Mouse (Mus musculus) testis, postnatal 14 days (tissue): ENCODE measurements around the gene Pld5.

Experiments used
- DNase-seq: peaks from one replicate; pipeline ENCODE4 v3.0.0; 2021; ENCODE audit warnings: low spot score

The Pld5 gene

GRCm38 (mm10) chr1:176274667-176275610 is at the start of gene Pld5:
Pld5 (minus strand) TSS chr1:176275312.
- DNase-seq = peak; percentile 18

DNA sequence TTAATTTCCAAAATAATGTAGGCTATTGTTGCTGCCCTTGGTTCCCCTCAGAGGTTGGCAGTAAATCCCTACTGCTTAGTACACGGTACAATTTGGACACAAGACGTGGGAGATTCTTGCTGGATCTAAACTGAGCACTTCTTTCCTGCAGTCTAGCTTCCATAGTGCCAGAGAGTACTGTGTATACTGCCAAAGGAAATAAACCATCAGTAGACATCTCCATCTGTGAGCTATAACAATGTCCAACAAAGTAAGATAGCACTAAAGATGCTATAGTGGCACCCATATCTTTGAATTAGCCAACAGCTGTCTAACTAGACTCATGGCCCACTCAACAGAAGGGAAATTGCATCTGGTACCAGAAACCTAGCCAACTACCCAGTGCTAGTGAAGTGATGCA is 40.0 kb upstream of the Pld5 start:
- DNase-seq = no peak

- DNase-seq = no peak
These were observed 35.1 kb upstream of the Pld5 start for GRCm38 (mm10) chr1:176310174-176310573.

DNA sequence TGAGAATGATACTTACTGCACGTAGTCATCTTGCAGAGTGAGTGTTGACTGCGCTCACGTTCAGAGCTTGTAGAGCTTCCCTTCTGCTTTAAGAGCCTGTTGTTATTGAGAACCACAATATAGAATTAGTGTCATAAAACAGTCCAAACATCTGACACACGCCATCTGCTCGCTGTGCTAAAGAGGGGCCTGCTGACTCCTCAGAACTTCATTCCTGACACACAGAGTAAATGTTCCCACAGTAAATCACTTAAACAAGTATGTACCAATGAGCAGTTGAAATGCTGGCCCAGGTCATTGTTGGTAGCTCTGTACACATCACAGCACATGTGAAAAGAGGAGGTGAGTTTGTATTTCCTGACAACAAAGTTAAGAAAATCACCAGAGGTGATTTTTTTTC is 14.3 kb upstream of the Pld5 start:
- DNase-seq = no peak

DNA sequence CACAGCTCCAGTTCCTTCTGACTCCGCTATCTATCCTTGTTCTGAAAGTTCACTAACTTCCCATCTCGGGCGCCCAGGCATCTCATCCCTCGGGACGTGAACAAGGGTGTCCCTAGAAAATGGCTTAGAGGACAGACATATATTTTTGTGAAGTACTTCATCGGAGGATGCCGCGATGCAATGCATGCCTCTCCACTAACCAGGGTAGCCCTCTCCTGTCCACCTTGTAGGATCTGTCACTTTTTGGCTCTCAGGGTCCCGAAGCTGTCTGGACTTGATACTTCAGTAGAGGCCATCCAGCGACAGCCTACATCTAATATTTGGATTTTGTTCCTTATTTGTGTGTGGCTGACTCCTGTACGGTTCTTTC is 484 bp upstream of the Pld5 start:
- DNase-seq = no peak

- DNase-seq = no peak
These were observed 26.4 kb downstream of the Pld5 start for GRCm38 (mm10) chr1:176248717-176249030.

- DNase-seq = no peak
These were observed 27.0 kb downstream of the Pld5 start for GRCm38 (mm10) chr1:176247885-176248716.

- no peak for DNase-seq
These were observed 35.9 kb downstream of the Pld5 start for GRCm38 (mm10) chr1:176239199-176239598.

GRCm38 (mm10) chr1:176223794-176224193 is 51.3 kb downstream of the Pld5 start:
- no peak for DNase-seq

- peak; percentile 59 for DNase-seq
These were observed 51.9 kb downstream of the Pld5 start for GRCm38 (mm10) chr1:176223196-176223595.

GRCm38 (mm10) chr1:176218217-176218616 is 56.9 kb downstream of the Pld5 start:
- no peak for DNase-seq

- DNase-seq = no peak
These were observed 61.4 kb downstream of the Pld5 start for GRCm38 (mm10) chr1:176213645-176214221.

DNA sequence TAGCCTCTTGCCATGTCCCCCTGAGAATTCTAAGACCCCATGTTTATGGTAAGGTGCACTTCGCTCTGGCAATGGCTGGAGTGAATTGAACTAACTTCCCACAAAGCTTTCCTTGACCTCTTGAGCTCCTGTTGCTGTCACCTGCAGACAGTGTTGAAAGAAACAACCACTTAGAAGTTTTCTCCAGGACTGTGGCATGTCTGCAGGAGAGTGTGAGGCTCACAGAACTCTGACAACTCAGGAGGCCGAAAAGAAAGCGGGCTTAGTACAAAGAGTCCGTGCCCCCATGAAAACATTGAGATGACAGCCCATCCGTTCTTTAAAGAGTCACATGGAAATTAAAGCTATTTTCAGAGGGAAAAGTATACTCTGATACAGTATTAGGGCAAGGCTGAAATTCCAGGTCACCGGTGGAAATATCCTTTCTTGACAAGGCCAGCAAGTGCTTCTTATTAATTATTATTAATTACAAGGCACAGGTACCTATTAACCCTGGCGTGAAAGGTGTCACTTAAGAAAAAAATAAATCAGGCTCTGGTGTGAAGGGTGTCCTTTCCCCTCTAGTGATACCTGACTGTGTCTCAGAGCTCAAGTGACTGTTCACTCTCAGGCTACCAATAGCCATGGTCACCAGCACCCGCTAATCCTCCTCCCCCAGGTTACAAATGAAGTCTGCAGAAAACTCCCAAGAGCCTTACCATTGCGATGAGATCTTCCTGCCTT is 62.0 kb downstream of the Pld5 start:
- no peak for DNase-seq

GRCm38 (mm10) chr1:176210803-176211202 is 64.3 kb downstream of the Pld5 start:
- DNase-seq = no peak

DNA sequence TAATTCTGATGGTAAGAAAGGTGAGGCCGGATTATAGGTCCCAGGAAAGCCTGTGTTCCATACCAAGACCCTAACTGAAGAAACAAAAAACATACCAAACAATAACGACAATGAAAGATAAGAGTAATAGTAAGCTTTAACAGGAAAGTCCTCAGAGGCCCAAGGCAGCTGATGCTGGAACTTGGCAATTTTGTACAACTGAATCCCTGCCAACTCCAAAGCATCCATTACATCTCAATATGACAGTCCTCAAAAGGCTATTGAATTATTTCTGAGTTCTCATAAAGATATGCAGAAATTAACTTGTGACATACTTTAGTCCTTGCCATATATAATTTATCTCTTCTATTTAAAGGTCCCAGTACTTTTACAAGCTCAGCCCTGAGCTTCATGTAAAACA is 67.1 kb downstream of the Pld5 start:
- DNase-seq = no peak

DNA sequence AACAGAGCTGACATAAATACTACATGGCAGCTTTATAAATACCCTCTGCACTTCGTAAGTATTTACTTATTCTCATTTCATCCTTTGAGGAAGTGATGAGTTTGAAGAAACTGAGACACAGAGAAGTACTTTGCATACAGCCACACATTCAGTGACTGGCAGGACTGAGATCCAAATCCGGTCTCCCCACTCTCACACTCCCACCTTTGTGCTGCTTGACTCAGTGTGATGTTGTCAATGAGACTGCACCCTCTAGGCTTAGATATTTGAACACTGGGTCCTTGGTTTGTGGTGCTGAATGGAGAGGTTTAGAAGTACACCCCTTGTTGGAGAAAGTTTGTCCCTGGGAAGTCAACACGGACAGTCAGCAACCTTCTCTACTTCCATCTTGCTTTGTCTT is 72.8 kb downstream of the Pld5 start:
- no peak for DNase-seq

GRCm38 (mm10) chr1:176197036-176197766 is 77.9 kb downstream of the Pld5 start:
- no peak for DNase-seq

GRCm38 (mm10) chr1:176196341-176196740 is 78.8 kb downstream of the Pld5 start:
- DNase-seq = no peak

DNA sequence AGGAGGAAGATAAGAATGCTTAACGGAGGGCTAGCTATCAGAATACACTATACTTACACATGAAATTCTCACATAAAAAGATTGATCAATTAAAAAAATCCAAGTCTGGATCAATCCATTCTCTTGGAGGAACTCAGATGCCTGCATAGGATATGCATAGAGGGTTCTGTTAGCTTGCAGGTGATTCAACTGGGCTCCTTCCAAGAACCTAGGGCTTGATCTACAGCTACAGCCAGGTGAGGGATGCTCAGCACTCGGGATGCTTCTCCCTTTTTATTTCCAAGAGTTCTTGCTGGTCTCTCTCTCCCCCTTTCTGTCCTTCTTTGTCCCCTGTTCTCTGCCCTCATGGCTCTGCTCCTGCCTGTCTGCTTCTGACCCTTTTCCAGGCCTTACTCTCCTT is 80.4 kb downstream of the Pld5 start:
- DNase-seq = no peak

- DNase-seq = no peak
These were observed 91.1 kb downstream of the Pld5 start for GRCm38 (mm10) chr1:176183991-176184390.

- DNase-seq = no peak
These were observed 100.1 kb downstream of the Pld5 start for GRCm38 (mm10) chr1:176174971-176175370.
